Mouse (Mus musculus) hindbrain, embryonic 16.5 days (tissue): ENCODE measurements at regions not wholly inside any gene's neighbourhood (a gene's known extent, or its start where the extent isn't known, plus 50 kb on each side); places are given as distances from the start of the nearest gene placed in this dataset.

Experiments
- ATAC-seq: fragments of 200-750 bp; cut with Nextera tagmentation; 2 replicates; pipeline ENCODE4 v1.8.0; 2017; ENCODE audit warnings: moderate TSS enrichment, moderate library complexity
- H3K27ac ChIP-seq: fragments of 300-500 bp; sonication (generic); 2 replicates; pipeline ENCODE4 v1.5.1; 2014; ENCODE audit warnings: low read depth, mild to moderate bottlenecking, control low read depth, low read length, moderate library complexity
- H3K27me3 ChIP-seq: fragments of 300-500 bp; sonication (generic); replicated peaks from 2 replicates; pipeline ENCODE4 v1.6.1; 2014; ENCODE audit warnings: low read length; ENCODE audit not compliant: control insufficient read depth, insufficient read depth
- H3K36me3 ChIP-seq: fragments of 300-500 bp; sonication (generic); 2 replicates; pipeline ENCODE4 v1.6.1; 2014; ENCODE audit warnings: mild to moderate bottlenecking, low read length, moderate library complexity, mixed read lengths; ENCODE audit not compliant: control insufficient read depth, insufficient read depth
- H3K4me1 ChIP-seq: fragments of 300-500 bp; sonication (generic); 2 replicates; pipeline ENCODE4 v1.6.1; 2014; ENCODE audit warnings: low read depth, low read length; ENCODE audit not compliant: control insufficient read depth, insufficient read depth
- H3K4me2 ChIP-seq: fragments of 300-500 bp; sonication (generic); 2 replicates; pipeline ENCODE4 v1.6.1; 2014; ENCODE audit warnings: mild to moderate bottlenecking, low read length, control low read depth, moderate library complexity
- H3K4me3 ChIP-seq: fragments of 300-500 bp; sonication (generic); 2 replicates; pipeline ENCODE4 v1.5.1; 2014; ENCODE audit warnings: mild to moderate bottlenecking, low read length, control low read depth, moderate library complexity
- H3K9ac ChIP-seq: fragments of 300-500 bp; sonication (generic); 2 replicates; pipeline ENCODE4 v1.6.1; 2014; ENCODE audit warnings: low read depth, mild to moderate bottlenecking, control low read depth, low read length, moderate library complexity
- H3K9me3 ChIP-seq: fragments of 300-500 bp; sonication (generic); 2 replicates; pipeline ENCODE4 v1.6.1; 2014; ENCODE audit warnings: mild to moderate bottlenecking, low read length, moderate library complexity; ENCODE audit not compliant: control insufficient read depth
- WGBS: fragments of 180-500 bp; shearing (Covaris S2); extraction: QIAGEN DNeasy Blood & Tissue Kit; methylation state at CpG from one replicate; pipeline ENCODE4 v1.1.7; 2014; 5-methylcytosine and 5-hydroxymethylcytosine counted together

DNA sequence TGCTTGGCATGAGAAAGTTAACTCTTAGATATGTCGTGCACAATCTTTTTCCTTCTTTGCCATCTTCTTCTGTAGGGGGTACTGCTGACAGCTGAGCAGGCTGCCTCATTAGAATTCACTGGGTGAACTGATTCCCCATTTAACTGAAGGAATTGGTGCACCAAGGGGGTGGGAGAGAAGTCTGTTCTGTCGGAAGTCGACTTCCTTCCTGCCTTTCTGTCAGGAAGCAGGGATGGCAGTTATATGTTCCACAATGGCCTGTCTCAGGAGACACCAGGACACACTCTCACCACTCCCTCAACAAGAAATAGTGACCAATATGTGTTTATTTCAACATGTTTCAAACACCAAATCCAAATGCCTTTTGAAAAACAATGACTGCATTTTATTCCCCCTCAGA, 142.9 kb downstream of the Mid1ip1 start:
- WGBS: 34% methylated on average over 3 of the region's 3 CpGs
- no peaks in the 10 kb centered on the region for H3K36me3 ChIP-seq
- no peaks in the 10 kb centered on the region for H3K27me3 ChIP-seq
- H3K27ac ChIP-seq: no peak overlapping the region
- H3K4me2 ChIP-seq: no peak overlapping the region
- no peak for ATAC-seq
- H3K9ac ChIP-seq: no peak overlapping the region
- H3K9me3 ChIP-seq: no peaks in the 10 kb centered on the region
- H3K4me3 ChIP-seq: no peak overlapping the region
- H3K4me1 ChIP-seq: no peaks in the 10 kb centered on the region

DNA sequence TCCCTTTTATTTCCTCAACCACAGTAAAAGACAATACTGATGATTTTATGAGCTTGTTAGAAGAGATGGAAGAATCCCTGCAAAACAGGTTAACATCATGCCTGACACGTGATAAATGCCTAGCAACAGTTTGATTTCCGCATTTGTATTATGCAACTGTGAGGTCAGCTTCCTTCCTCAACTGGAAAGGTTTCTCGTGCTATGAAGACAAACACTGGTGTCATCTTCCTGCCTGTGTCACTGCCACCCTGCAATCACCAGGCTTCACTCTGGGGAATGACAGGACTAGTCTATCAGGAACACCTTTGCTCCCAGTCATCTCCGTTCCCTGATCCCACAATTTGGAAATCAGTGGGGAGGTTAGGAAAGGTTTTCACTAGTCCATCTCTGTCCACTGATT, 156.8 kb downstream of the Mid1ip1 start:
- 87% methylated on average over 4 of the region's 4 CpGs for WGBS
- Histone ChIP-seq H3K4me2 (no peak overlapping the region), H3K4me3 (no peak overlapping the region), H3K9me3 (no peaks in the 10 kb centered on the region; the same call in 1 of the 2 replicates), H3K27ac (no peak overlapping the region), H3K4me1 (no peaks in the 10 kb centered on the region), H3K9ac (no peak overlapping the region), H3K27me3 (no peaks in the 10 kb centered on the region), H3K36me3 (no peaks in the 10 kb centered on the region)
- ATAC-seq: no peak

DNA sequence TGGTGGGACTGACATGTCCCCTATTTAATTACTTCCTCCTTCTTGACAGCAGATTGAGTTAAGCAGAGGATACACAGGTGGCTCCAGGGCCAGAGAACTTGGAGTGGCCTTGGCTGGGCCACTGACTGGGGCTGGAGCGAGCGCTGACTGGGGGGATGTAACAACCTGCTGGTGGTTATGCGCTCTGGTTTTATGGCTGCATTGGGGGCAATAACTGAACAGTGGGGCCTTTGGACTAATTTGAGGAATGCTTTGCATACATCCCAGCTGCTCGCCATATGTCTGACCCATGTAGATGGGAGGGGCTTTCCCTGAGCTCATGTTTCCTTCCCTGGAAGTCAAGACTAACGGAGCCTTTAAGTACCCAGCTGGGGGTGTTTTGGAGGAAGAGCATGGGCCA, 163.0 kb downstream of the Mid1ip1 start:
- Histone ChIP-seq H3K27ac (no peak overlapping the region), H3K4me3 (no peak overlapping the region), H3K9ac (no peak overlapping the region), H3K4me1 (no peaks in the 10 kb centered on the region), H3K27me3 (no peaks in the 10 kb centered on the region), H3K4me2 (no peak overlapping the region), H3K9me3 (no peaks in the 10 kb centered on the region), H3K36me3 (no peaks in the 10 kb centered on the region)
- ATAC-seq: no peak
- WGBS: 69% methylated on average over 5 of the region's 5 CpGs

DNA sequence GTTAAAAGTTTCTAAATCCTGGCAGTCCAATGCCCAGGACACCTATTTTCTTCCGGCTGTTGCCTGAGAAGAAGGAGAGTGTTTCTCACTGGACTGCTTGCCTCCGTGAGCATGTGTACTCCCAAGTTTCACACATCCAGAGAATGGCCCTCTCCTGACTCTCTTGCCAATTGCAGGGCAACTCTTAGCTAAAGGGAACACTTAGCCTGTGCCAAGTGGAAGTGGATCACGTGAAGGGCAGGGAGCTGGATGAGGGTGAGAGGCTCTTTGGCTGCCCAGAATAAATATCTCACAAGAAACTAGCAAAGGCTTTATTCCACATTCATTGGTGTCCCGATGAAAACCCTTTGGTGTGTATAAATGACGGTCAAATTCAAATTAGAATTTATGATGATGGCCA, 164.1 kb downstream of the Mid1ip1 start:
- Histone ChIP-seq H3K4me1 (no peaks in the 10 kb centered on the region), H3K9me3 (no peaks in the 10 kb centered on the region), H3K4me2 (no peak overlapping the region), H3K27me3 (no peaks in the 10 kb centered on the region), H3K36me3 (no peaks in the 10 kb centered on the region), H3K27ac (no peak overlapping the region), H3K4me3 (no peak overlapping the region), H3K9ac (no peak overlapping the region)
- ATAC-seq: no peak
- WGBS: 84% methylated on average over 5 of the region's 5 CpGs

DNA sequence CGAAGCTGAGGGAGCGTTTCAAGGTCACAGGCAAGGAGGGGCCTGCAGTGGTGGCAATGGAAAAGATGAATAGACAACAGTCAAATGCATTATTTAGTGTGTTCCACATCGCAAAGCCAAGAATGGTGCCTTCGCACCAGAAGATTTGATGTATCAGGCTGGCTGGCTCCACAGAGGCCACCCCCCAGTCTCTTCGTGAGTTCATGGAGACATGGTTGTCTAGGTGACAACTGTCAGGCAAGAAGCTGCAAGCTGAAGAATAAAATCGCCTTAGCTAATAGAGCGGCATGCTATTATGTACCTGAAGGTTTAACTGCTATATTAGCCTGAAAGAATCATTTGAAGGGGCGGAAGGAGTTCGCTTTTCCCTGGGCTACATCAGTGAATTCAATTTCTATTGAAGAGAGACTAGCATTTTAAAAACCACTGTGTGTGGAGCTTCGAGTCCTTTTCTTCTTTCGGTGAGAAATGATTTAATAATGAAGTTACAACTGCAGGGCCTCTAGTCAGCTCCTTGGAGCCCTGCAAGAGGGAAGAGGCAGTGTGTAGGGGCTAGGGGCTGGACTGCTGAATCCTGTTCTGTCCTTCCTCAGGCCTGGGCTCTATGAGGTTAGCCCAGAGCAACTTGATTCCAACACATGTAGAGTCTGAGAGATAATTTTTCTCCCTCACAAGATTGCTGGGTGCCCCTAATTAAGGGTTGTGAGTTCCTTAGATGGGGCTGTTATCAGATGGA, 169.1 kb downstream of the Mid1ip1 start:
- WGBS: 37% methylated on average over 11 of the region's 11 CpGs
- Histone ChIP-seq H3K4me1 (no peaks in the 10 kb centered on the region), H3K9ac (no peak overlapping the region), H3K4me3 (no peak overlapping the region), H3K27ac (peak overlapping the region; percentile 34; the same call in 1 of the 2 replicates), H3K27me3 (no peaks in the 10 kb centered on the region), H3K9me3 (no peaks in the 10 kb centered on the region), H3K4me2 (no peak overlapping the region), H3K36me3 (no peaks in the 10 kb centered on the region)
- ATAC-seq: peak; percentile 48

DNA sequence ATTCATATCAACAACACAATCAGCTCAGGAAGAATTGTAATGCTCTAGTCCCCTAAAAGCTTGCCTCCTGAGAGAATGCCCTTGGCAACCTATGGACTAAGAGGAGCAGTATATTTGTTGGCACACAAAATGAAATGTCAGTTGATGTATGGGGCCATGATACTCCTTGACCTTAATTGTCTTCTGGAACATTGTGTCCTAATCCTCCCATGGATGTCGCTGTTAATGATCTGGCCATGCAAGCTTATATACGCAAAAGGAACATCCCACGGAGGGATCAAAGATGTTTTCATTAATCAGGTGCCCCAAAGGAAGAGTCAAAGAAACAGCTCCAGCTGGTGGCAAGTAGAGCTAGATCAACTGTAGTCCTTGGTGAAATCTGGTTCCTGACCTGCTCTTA, 178.0 kb downstream of the Mid1ip1 start:
- Histone ChIP-seq H3K4me3 (no peak overlapping the region), H3K9ac (no peak overlapping the region), H3K4me2 (no peak overlapping the region), H3K27me3 (no peaks in the 10 kb centered on the region), H3K4me1 (no peaks in the 10 kb centered on the region), H3K36me3 (no peaks in the 10 kb centered on the region), H3K27ac (no peak overlapping the region), H3K9me3 (no peaks in the 10 kb centered on the region)
- ATAC-seq: no peak
- WGBS: 85% methylated on average over 3 of the region's 3 CpGs

DNA sequence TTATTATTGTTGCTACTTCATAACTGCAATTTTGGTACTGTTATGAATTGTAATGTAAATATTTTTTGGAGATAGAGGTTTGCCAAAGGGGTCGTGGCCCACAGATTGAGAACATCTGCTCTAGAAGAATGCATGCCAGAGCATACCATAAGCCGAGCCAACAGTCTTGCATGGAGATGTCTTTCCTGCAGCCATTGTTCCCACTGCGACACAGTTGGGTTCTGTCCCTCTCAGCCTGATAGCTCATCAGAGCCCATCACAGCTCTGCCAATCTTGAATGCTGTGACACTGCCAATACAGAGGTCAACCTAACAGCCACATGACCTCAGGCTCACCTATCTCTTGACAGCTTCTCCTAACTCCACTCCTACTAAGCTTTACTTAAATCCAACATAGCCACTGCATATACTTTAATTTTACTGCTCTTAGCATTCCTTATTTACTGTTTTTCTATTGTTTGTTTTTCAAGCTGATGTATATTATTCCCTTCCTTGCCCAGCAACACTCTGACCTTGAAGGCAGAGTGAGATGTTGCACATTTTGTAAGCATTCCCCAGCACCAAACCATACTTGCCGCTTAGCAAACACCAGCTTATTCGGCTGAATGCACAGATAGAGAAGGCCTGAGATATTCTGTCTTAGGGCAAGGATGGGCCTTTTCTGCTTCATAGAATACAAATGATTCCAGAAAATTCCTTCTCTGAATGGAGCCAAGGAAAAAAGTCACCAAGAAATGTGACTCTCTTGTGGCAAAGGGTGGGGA, 181.6 kb downstream of the Mid1ip1 start:
- Histone ChIP-seq H3K4me1 (no peaks in the 10 kb centered on the region), H3K4me3 (no peak overlapping the region), H3K9ac (no peak overlapping the region), H3K27ac (no peak overlapping the region), H3K36me3 (no peaks in the 10 kb centered on the region), H3K27me3 (no peaks in the 10 kb centered on the region), H3K9me3 (no peaks in the 10 kb centered on the region), H3K4me2 (no peak overlapping the region)
- no peak for ATAC-seq
- WGBS: 80% methylated on average over 5 of the region's 5 CpGs

DNA sequence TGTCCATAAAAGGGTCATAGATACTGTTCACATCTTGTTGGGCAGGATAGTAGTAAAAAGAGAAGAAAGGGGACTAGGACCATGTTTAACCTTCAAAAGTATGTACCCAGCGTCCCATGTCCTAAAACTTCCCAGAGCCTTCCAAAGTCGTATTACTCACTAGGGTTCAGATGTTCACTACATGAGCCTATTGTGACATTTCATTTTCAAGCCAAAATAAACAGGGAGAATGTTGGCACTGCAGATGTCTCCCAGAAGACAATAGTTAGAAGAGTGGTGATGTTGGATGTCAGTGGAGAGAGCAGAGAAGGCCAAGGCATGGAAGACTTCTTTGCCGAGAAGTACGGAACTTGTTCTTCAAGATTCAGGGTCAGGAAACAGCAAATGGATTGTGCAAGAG, 187.9 kb downstream of the Mid1ip1 start:
- no peaks in the 10 kb centered on the region for H3K27me3 ChIP-seq
- no peak overlapping the region for H3K27ac ChIP-seq
- ATAC-seq: no peak
- H3K4me1 ChIP-seq: no peaks in the 10 kb centered on the region
- no peaks in the 10 kb centered on the region for H3K9me3 ChIP-seq
- H3K9ac ChIP-seq: no peak overlapping the region
- no peaks in the 10 kb centered on the region for H3K36me3 ChIP-seq
- WGBS: 85% methylated on average over 4 of the region's 4 CpGs
- H3K4me3 ChIP-seq: no peak overlapping the region
- no peak overlapping the region for H3K4me2 ChIP-seq

DNA sequence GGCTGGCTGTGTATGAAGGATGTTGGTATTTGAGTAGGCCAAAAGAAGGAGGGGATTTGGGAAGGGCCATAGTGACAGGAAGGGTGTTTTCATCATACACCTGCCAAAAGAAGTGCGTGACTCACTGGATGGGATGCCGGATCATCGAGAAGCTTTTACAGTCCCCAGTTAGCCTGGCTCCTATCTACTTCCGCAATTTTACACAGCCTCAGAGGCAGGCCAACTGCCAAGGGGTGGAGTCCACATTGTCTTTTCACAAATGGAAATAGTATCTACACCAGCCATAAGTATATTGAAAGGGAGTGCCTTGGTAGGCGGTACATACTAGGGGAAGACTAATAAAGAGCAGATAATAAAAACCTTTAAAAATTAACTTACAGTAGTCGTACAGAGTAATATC, 189.3 kb downstream of the Mid1ip1 start:
- Histone ChIP-seq H3K9ac (no peak overlapping the region), H3K4me1 (no peaks in the 10 kb centered on the region), H3K27ac (no peak overlapping the region), H3K4me2 (no peak overlapping the region), H3K9me3 (no peaks in the 10 kb centered on the region), H3K27me3 (no peaks in the 10 kb centered on the region), H3K36me3 (no peaks in the 10 kb centered on the region), H3K4me3 (no peak overlapping the region)
- no peak for ATAC-seq
- 90% methylated on average over 6 of the region's 6 CpGs for WGBS
